Mouse (Mus musculus): ENCODE data around the gene Arhgef11.

DNA sequence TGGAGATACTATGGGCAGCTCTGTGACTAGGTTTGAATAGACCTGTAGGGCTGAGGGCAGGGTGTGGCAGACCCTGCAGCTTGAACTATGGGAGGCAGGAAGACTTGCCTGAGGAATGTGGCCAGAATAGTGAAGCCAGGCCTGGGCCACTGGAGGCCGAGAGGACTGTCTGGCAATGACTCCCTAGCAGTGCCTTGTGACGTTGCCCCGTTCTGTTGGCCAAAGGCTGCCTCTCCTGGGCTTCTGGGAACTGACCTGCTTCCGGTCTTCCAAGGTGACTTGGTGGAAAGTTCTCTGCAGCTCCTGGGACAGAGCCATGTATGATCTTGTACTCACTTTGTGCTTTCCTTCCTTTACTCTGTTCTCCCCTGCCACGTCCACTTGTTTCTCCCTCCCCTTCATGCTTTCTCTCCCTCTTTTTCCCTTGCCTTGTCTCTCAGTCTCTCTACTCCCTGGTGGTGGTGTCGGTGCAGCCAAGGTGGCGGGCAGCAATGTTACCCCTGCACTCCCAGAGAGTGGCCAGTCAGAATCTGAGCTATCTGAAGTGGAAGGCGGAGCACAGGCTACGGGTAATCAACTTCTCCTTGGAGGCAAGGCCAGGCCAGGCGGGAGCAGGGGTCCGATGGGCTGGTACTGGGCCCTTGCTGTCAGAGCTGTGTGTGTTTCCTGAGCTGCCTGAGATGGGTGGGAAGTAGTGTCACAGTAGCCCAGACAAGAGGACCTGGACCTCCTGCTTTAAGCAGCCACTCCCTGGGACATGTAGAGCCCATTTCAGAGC lies 116.8 kb downstream of the Arhgef11 start:
- no peak for TF ChIP-seq MYB (IDR thresholded peaks at IDR 0.05; ENCODE audit: low read depth, low read length)
- TF ChIP-seq CTCF (IDR thresholded peaks at IDR 0.05 in 2 of 3, conservative IDR thresholded peaks at IDR 0.05 in 1 of 3; ENCODE audit: control insufficient read depth in 1 of 3, insufficient read depth in 1 of 3, low read depth in 2 of 3, low read length in 3 of 3, poor library complexity in 1 of 3, severe bottlenecking in 1 of 3): no peak
- TF ChIP-seq MXI1 (IDR thresholded peaks at IDR 0.05; ENCODE audit: low read depth, low read length): no peak
- no peak for TF ChIP-seq GABPA (IDR thresholded peaks at IDR 0.05; ENCODE audit: low read depth, low read length)
